Mouse (Mus musculus) neural tube, embryonic 15.5 days (tissue): ENCODE data around the gene Acta1. TPM values are rescaled to one million over a fixed set of nuclear protein-coding genes. Genes with fewer than 3 reads are reported as not detected.

ENCODE experiments used
- ATAC-seq: fragments of 200-750 bp; cut with Nextera tagmentation; 2 replicates; pipeline ENCODE4 v1.8.0; 2017; ENCODE audit warnings: mild to moderate bottlenecking, moderate TSS enrichment, moderate library complexity; ENCODE audit not compliant: low FRiP score
- H3K27ac ChIP-seq: fragments of 300-500 bp; sonication (generic); replicated peaks from 2 replicates; pipeline ENCODE4 v1.5.1; 2015; ENCODE audit warnings: mild to moderate bottlenecking, inconsistent platforms
- H3K27me3 ChIP-seq: fragments of 300-500 bp; sonication (generic); replicated peaks from 2 replicates; pipeline ENCODE4 v1.6.1; 2015; ENCODE audit warnings: inconsistent platforms
- H3K36me3 ChIP-seq: fragments of 300-500 bp; sonication (generic); 2 replicates; pipeline ENCODE4 v1.6.1; 2015; ENCODE audit warnings: inconsistent platforms
- H3K4me1 ChIP-seq: fragments of 300-500 bp; sonication (generic); 2 replicates; pipeline ENCODE4 v1.6.1; 2015; ENCODE audit warnings: inconsistent platforms
- H3K4me2 ChIP-seq: fragments of 300-500 bp; sonication (generic); 2 replicates; pipeline ENCODE4 v1.6.1; 2015; ENCODE audit warnings: inconsistent platforms, mild to moderate bottlenecking, moderate library complexity
- H3K4me3 ChIP-seq: fragments of 300-500 bp; sonication (generic); replicated peaks from 2 replicates; pipeline ENCODE4 v1.5.1; 2015; ENCODE audit warnings: mild to moderate bottlenecking, inconsistent platforms
- H3K9ac ChIP-seq: fragments of 300-500 bp; sonication (generic); replicated peaks from 2 replicates; pipeline ENCODE4 v1.6.1; 2015; ENCODE audit warnings: mild to moderate bottlenecking, inconsistent platforms
- H3K9me3 ChIP-seq: fragments of 300-500 bp; sonication (generic); replicated peaks from 2 replicates; pipeline ENCODE4 v1.6.1; 2016; ENCODE audit warnings: inconsistent platforms
- WGBS: fragments of 180-500 bp; shearing (Covaris S2); methylation state at CpG from one replicate; pipeline ENCODE4 v1.1.7; 2015; ENCODE audit warnings: mixed read lengths; 5-methylcytosine and 5-hydroxymethylcytosine counted together
- polyA plus RNA-seq: library from polyadenylated mRNA; unstranded; fragments of >200 nt; fragmentation: Nextera tagmentation; extraction: Ambion mirVana; gene quantifications from 2 replicates; pipeline ENCODE4 v1.2.1, GENCODE M21; 2015

Gene Acta1
- polyA plus RNA-seq, 1 experiment from 2014 or later = 174 TPM

- no peak overlapping the region for H3K4me3 ChIP-seq
- no peak overlapping the region for H3K9ac ChIP-seq
- peaks cover 13% of the 10 kb centered on the region; the same call in 1 of the 2 replicates for H3K27me3 ChIP-seq
- no peaks in the 10 kb centered on the region for H3K36me3 ChIP-seq
- H3K9me3 ChIP-seq = no peaks in the 10 kb centered on the region
- ATAC-seq = no peak
- no peak overlapping the region for H3K27ac ChIP-seq
- 87% methylated on average over 2 of the region's 2 CpGs for WGBS
- no peak overlapping the region for H3K4me2 ChIP-seq
- peaks cover 16% of the 10 kb centered on the region for H3K4me1 ChIP-seq
Observed at GRCm38 (mm10) chr8:123882412-123882811, 12.1 kb downstream of the Acta1 start.

GRCm38 (mm10) chr8:123880821-123881350 lies 13.7 kb downstream of the Acta1 start:
- Histone ChIP-seq H3K27ac (no peak overlapping the region), H3K36me3 (no peaks in the 10 kb centered on the region), H3K27me3 (peaks cover under 1% of the 10 kb centered on the region; the same call in 1 of the 2 replicates), H3K9me3 (no peaks in the 10 kb centered on the region), H3K4me1 (peaks cover 16% of the 10 kb centered on the region), H3K4me2 (no peak overlapping the region), H3K4me3 (no peak overlapping the region), H3K9ac (no peak overlapping the region)
- 64% methylated on average over 4 of the region's 4 CpGs for WGBS
- ATAC-seq = no peak

GRCm38 (mm10) chr8:123880271-123880670 lies 14.3 kb downstream of the Acta1 start:
- Histone ChIP-seq H3K4me2 (no peak overlapping the region), H3K4me3 (no peak overlapping the region), H3K9ac (no peak overlapping the region), H3K4me1 (peaks cover 15% of the 10 kb centered on the region), H3K27me3 (no peaks in the 10 kb centered on the region; the same call in 1 of the 2 replicates), H3K9me3 (no peaks in the 10 kb centered on the region), H3K27ac (no peak overlapping the region), H3K36me3 (no peaks in the 10 kb centered on the region)
- no peak for ATAC-seq
- WGBS = 65% methylated on average over 10 of the region's 10 CpGs

- Histone ChIP-seq H3K4me3 (no peak overlapping the region), H3K4me2 (no peak overlapping the region), H3K27ac (no peak overlapping the region), H3K4me1 (no peaks in the 10 kb centered on the region), H3K9ac (no peak overlapping the region), H3K27me3 (no peaks in the 10 kb centered on the region), H3K36me3 (no peaks in the 10 kb centered on the region), H3K9me3 (no peaks in the 10 kb centered on the region)
- WGBS = 69% methylated on average over 2 of the region's 2 CpGs
- ATAC-seq = no peak
Observed at GRCm38 (mm10) chr8:123877865-123878264, 16.7 kb downstream of the Acta1 start.

- Histone ChIP-seq H3K4me2 (no peak overlapping the region), H3K9ac (no peak overlapping the region), H3K4me3 (no peak overlapping the region), H3K36me3 (no peaks in the 10 kb centered on the region), H3K9me3 (no peaks in the 10 kb centered on the region), H3K27me3 (no peaks in the 10 kb centered on the region), H3K27ac (no peak overlapping the region), H3K4me1 (no peaks in the 10 kb centered on the region)
- no peak for ATAC-seq
- WGBS = 80% methylated on average over 11 of the region's 11 CpGs
Observed at GRCm38 (mm10) chr8:123874324-123874723, 20.2 kb downstream of the Acta1 start.

DNA sequence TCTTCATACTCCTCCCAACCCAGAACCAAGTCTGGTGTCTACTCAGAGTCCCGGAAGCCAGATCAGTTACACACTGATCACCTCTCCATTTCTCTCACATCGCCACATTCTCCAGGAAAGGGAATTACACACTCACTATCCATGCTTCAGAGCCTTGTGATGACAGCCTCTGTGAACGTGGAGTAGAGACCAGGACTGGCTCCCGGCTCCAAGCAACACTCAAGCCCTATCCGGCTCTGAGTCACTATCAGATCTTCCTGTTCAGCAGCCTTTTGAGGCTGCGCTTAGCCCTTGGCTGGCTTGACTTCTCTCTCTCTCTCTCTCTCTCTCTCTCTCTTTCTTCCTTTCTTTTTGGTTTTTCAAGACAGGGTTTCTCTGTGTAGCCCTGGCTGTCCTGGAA lies 21.2 kb downstream of the Acta1 start:
- no peak for ATAC-seq
- H3K27me3 ChIP-seq = no peaks in the 10 kb centered on the region
- no peak overlapping the region for H3K4me2 ChIP-seq
- WGBS = 80% methylated on average over 6 of the region's 6 CpGs
- H3K4me1 ChIP-seq = no peaks in the 10 kb centered on the region
- no peaks in the 10 kb centered on the region for H3K36me3 ChIP-seq
- no peak overlapping the region for H3K9ac ChIP-seq
- H3K9me3 ChIP-seq = no peaks in the 10 kb centered on the region
- H3K4me3 ChIP-seq = no peak overlapping the region
- no peak overlapping the region for H3K27ac ChIP-seq

DNA sequence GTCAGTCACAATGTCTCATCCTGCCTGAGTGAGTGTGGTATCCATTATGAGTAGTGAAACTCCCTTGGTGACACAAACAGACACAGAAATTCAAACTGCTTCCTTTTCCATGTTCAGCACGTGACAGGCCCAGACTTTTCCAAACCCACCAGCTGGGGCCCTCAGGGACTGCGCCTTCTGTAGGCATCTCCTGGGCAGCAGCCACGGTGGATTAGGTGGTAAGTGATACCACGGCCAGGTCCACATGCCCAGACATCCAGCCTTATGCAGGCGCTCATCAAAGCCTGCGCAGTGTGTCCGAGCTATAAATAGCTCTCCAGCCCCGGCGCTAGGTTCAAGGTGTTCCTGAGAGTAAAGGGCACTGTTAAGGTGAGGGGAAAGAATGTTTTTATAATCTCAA lies 22.5 kb downstream of the Acta1 start:
- no peaks in the 10 kb centered on the region for H3K9me3 ChIP-seq
- H3K4me2 ChIP-seq = no peak overlapping the region
- H3K27ac ChIP-seq = no peak overlapping the region
- WGBS = 81% methylated on average over 9 of the region's 9 CpGs
- no peaks in the 10 kb centered on the region for H3K4me1 ChIP-seq
- no peak overlapping the region for H3K9ac ChIP-seq
- no peaks in the 10 kb centered on the region for H3K27me3 ChIP-seq
- no peaks in the 10 kb centered on the region for H3K36me3 ChIP-seq
- no peak for ATAC-seq
- no peak overlapping the region for H3K4me3 ChIP-seq

DNA sequence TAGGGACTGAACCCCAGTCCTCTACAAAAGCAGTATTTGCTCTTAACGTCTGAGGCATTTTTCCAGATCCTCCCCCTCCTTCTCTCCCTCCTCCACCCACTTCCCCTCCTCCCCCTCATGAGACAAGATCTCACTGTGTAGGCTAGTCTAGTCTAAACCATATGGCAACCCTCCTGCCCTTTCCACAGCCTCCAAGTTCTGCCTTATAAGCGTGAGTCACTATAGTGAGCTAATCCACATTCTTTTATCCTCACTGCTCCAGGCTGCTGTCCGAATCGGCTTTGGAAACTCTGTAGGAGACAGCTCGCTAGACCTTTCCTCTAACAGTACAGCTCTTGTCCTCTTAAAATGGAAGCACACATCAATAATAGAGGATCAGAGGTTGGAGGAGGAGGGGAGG lies 27.6 kb downstream of the Acta1 start:
- no peak for ATAC-seq
- Histone ChIP-seq H3K4me1 (peaks cover 7% of the 10 kb centered on the region; the same call in 1 of the 2 replicates), H3K27me3 (peaks cover 16% of the 10 kb centered on the region), H3K4me2 (no peak overlapping the region), H3K27ac (no peak overlapping the region), H3K4me3 (no peak overlapping the region), H3K9me3 (no peaks in the 10 kb centered on the region), H3K9ac (no peak overlapping the region), H3K36me3 (no peaks in the 10 kb centered on the region)
- 44% methylated on average over 5 of the region's 5 CpGs for WGBS

GRCm38 (mm10) chr8:123865786-123866185 lies 28.8 kb downstream of the Acta1 start:
- Histone ChIP-seq H3K27ac (no peak overlapping the region), H3K4me3 (no peak overlapping the region), H3K9me3 (no peaks in the 10 kb centered on the region), H3K4me1 (peaks cover 7% of the 10 kb centered on the region; the same call in 1 of the 2 replicates), H3K27me3 (peaks cover 21% of the 10 kb centered on the region), H3K4me2 (no peak overlapping the region), H3K9ac (no peak overlapping the region), H3K36me3 (no peaks in the 10 kb centered on the region)
- 85% methylated on average over 7 of the region's 7 CpGs for WGBS
- no peak for ATAC-seq

DNA sequence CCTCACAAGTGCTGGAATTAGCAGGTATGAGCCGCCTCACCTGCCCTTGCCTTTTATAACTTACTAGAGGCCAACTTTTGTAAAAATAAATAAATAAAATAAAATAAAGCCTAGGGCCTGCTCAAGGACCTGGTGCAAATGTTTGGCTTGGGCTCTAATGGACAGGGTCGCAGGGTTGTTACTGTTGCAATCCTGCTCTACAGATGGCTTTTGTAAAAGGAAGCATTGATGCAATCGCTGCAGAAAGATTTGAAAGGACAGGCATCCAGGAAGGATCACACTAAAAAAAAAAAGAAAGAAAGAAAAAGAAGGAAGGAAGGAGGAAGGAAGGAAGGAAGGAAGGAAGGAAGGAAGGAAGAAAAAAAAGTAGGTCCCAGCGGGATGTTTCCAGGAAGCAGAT lies 34.2 kb downstream of the Acta1 start:
- no peaks in the 10 kb centered on the region for H3K36me3 ChIP-seq
- WGBS = 72% methylated on average over 4 of the region's 4 CpGs
- peaks cover 23% of the 10 kb centered on the region for H3K4me1 ChIP-seq
- no peak for ATAC-seq
- H3K4me2 ChIP-seq = peak overlapping the region; percentile 88
- H3K9me3 ChIP-seq = no peaks in the 10 kb centered on the region
- H3K4me3 ChIP-seq = peak overlapping the region; percentile 89
- no peak overlapping the region for H3K27ac ChIP-seq
- H3K27me3 ChIP-seq = peaks cover 26% of the 10 kb centered on the region
- H3K9ac ChIP-seq = no peak overlapping the region

DNA sequence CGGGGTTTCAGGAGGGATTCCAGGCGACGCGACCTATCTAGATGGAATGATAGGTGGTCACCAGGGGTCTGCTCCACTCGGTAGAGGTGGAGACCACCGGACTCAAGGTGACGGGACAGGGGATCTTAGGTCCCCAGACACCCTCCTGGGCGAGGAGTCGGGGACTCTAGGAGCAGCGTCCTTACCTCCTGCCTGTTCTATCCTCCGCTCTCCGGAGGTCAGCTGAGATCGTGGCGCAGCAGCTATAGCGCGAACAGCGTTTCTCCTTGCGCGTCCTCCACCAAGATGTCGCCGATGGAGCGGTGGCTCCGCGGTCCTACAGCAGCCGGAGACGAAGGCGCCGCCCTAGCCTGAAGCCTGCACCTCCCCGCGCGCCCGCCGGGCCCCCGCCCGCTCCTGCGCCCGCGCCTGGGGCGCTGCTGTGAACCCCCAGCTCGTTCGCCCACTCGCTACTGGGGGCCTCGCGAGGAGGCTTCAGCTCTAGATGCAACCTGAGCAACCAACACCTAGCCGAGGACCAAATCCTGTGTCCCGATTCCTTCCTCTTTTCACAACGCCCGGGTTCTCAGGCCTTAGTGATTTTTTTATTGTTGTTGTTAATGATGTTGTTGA lies 34.8 kb downstream of the Acta1 start, which contains the start of gene Ccsap:
Gene Ccsap (minus strand): TSS at position 562 of the 612 bp plus-strand sequence.
- Histone ChIP-seq H3K4me1 (peaks cover 23% of the 10 kb centered on the region), H3K27ac (peak within 1 kb of the TSS; percentile 84), H3K4me2 (peak within 1 kb of the TSS; percentile 88), H3K4me3 (peak within 1 kb of the TSS; percentile 89), H3K36me3 (no peaks in the 10 kb centered on the region), H3K9ac (peak within 1 kb of the TSS; percentile 75), H3K9me3 (no peaks in the 10 kb centered on the region), H3K27me3 (peaks cover 26% of the 10 kb centered on the region)
- WGBS = 1% methylated on average over 48 of the region's 48 CpGs
- peak; percentile 72 for ATAC-seq

DNA sequence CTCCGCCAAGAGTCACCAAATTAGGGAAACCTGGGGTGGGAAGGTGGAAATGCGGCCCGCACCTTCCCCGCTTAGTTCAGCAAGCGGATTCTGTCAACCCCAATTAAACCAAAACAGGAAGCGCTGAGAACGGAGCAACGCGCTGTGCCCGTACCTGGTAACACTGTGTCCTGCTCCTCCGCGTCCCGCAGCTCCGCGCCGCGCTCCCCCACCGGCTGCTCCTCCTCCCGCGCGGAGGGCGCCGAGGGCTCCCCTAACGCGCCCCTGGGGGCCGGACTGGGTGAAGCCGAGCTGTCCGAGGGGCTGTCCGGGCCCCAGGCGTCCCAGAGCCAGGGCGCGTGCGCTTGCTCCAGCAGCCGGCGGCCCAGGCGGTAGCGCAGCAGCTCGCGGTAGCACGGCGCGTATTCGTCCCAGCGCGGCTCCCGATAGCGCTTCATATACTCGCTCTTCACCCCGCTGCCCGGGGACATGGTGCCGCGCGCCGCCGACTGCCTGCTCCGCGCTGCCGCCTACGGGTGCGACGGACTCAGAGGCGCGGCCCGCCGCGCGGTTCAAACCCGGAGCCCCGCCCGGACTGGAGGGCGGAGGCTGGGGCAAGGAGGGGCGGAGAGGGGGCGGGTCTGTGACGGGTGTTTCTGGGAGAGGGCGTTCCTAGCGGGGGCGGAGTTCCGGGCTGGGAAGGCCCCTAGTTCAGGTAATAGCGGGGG lies 35.5 kb downstream of the Acta1 start:
- peak overlapping the region; percentile 89 for H3K4me3 ChIP-seq
- H3K4me2 ChIP-seq = peak overlapping the region; percentile 88
- H3K4me1 ChIP-seq = peaks cover 20% of the 10 kb centered on the region
- peak; percentile 97 for ATAC-seq
- peak overlapping the region; percentile 75 for H3K9ac ChIP-seq
- peaks cover 24% of the 10 kb centered on the region for H3K27me3 ChIP-seq
- under 1% methylated on average over 78 of the region's 79 CpGs for WGBS
- peak overlapping the region; percentile 84 for H3K27ac ChIP-seq
- H3K36me3 ChIP-seq = no peaks in the 10 kb centered on the region
- H3K9me3 ChIP-seq = no peaks in the 10 kb centered on the region
